Mouse (Mus musculus): ENCODE data around the gene Ano6. TPM values are rescaled to one million over a fixed set of nuclear protein-coding genes. Genes with fewer than 3 reads are reported as not detected.
A peak's percentile ranks its signal among the peaks of the same experiment; 100 is the strongest.

Gene Ano6
- polyA plus RNA-seq, 1 experiment from 2014 or later = 6.9 TPM

- Histone ChIP-seq H3K4me1 (ENCODE audit: insufficient read depth) (peaks cover 63% of the 10 kb centered on the region), H3K36me3 (replicated peaks; ENCODE audit: insufficient read depth, low read length) (no peaks in the 10 kb centered on the region), H3K27me3 (ENCODE audit: insufficient read depth, low read length) (no peaks in the 10 kb centered on the region), H3K4me3 (ENCODE audit: low read depth, low read length) (0 out of 2 replicates have a peak overlapping the region, but pooled peaks have one; percentile 9), H3K27ac (ENCODE audit: low read depth) (peak overlapping the region; percentile 87), H3K9me3 (ENCODE audit: low read length) (0 out of 2 replicates have a peak, but pooled peaks cover under 1% of the 10 kb centered on the region), H3K4me2 (ENCODE audit: low read depth, low read length) (peak overlapping the region; percentile 59), H3K9ac (replicated peaks) (peak overlapping the region; percentile 16)
- DNase-seq = peak; percentile 47
- peak; percentile 20; the same call in 1 of the 2 replicates for ATAC-seq
- WGBS (ENCODE audit: insufficient replicate concordance) = 71% methylated on average over 10 of the region's 10 CpGs
- no peak for TF ChIP-seq EP300 (IDR thresholded peaks at IDR 0.05; ENCODE audit: low read depth)
- no peak for TF ChIP-seq CTCF (IDR thresholded peaks at IDR 0.05; ENCODE audit: low read depth)
These were observed 94.3 kb downstream of the Ano6 start for GRCm38 (mm10) chr15:95884658-95885620.

- H3K4me3 ChIP-seq (ENCODE audit: low read depth, low read length) = no peak overlapping the region
- DNase-seq (no peak), ATAC-seq (peak; percentile 24; the same call in 1 of the 2 replicates)
- no peaks in the 10 kb centered on the region for H3K27me3 ChIP-seq (ENCODE audit: insufficient read depth, low read length)
- TF ChIP-seq EP300 (IDR thresholded peaks at IDR 0.05; ENCODE audit: low read depth) = no peak
- no peak for TF ChIP-seq CTCF (IDR thresholded peaks at IDR 0.05; ENCODE audit: low read depth)
- H3K36me3 ChIP-seq (replicated peaks; ENCODE audit: insufficient read depth, low read length) = no peaks in the 10 kb centered on the region
- peaks cover 54% of the 10 kb centered on the region for H3K4me1 ChIP-seq (ENCODE audit: insufficient read depth)
- H3K9me3 ChIP-seq (ENCODE audit: low read length) = 0 out of 2 replicates have a peak, but pooled peaks cover 2% of the 10 kb centered on the region
- H3K4me2 ChIP-seq (ENCODE audit: low read depth, low read length) = peak overlapping the region; percentile 44
- 76% methylated on average over 18 of the region's 18 CpGs for WGBS (ENCODE audit: insufficient replicate concordance)
- peak overlapping the region; percentile 87 for H3K27ac ChIP-seq (ENCODE audit: low read depth)
- peak overlapping the region; percentile 52 for H3K9ac ChIP-seq (replicated peaks)
These were observed 95.5 kb downstream of the Ano6 start for GRCm38 (mm10) chr15:95885953-95886820.

- Histone ChIP-seq H3K36me3 (replicated peaks; ENCODE audit: insufficient read depth, low read length) (no peaks in the 10 kb centered on the region), H3K4me2 (ENCODE audit: low read depth, low read length) (0 out of 2 replicates have a peak overlapping the region, but pooled peaks have one; percentile 16), H3K4me1 (ENCODE audit: insufficient read depth) (peaks cover 50% of the 10 kb centered on the region), H3K27me3 (ENCODE audit: insufficient read depth, low read length) (no peaks in the 10 kb centered on the region), H3K4me3 (ENCODE audit: low read depth, low read length) (no peak overlapping the region), H3K27ac (ENCODE audit: low read depth) (peak overlapping the region; percentile 87), H3K9ac (replicated peaks) (peak overlapping the region; percentile 12; the same call in 1 of the 2 replicates), H3K9me3 (ENCODE audit: low read length) (0 out of 2 replicates have a peak, but pooled peaks cover 2% of the 10 kb centered on the region)
- TF ChIP-seq EP300 (IDR thresholded peaks at IDR 0.05; ENCODE audit: low read depth) (peak; percentile 33; the same call in 1 of the 2 replicates), CTCF (IDR thresholded peaks at IDR 0.05; ENCODE audit: low read depth) (no peak)
- ATAC-seq (peak; percentile 63), DNase-seq (no peak)
- WGBS (ENCODE audit: insufficient replicate concordance) = 14% methylated on average over 5 of the region's 5 CpGs
These were observed 96.7 kb downstream of the Ano6 start for GRCm38 (mm10) chr15:95887365-95887764.

GRCm38 (mm10) chr15:95888556-95888955 is 97.9 kb downstream of the Ano6 start:
- H3K27me3 ChIP-seq (ENCODE audit: insufficient read depth, low read length) = no peaks in the 10 kb centered on the region
- H3K4me3 ChIP-seq (ENCODE audit: low read depth, low read length) = no peak overlapping the region
- no peak overlapping the region for H3K4me2 ChIP-seq (ENCODE audit: low read depth, low read length)
- ATAC-seq = no peak
- H3K36me3 ChIP-seq (replicated peaks; ENCODE audit: insufficient read depth, low read length) = no peaks in the 10 kb centered on the region
- H3K27ac ChIP-seq (ENCODE audit: low read depth) = peak overlapping the region; percentile 20
- TF ChIP-seq EP300 (IDR thresholded peaks at IDR 0.05; ENCODE audit: low read depth) = no peak
- TF ChIP-seq CTCF (IDR thresholded peaks at IDR 0.05; ENCODE audit: low read depth) = no peak
- DNase-seq = no peak
- 69% methylated on average over 5 of the region's 5 CpGs for WGBS (ENCODE audit: insufficient replicate concordance)
- no peak overlapping the region for H3K9ac ChIP-seq (replicated peaks)
- H3K4me1 ChIP-seq (ENCODE audit: insufficient read depth) = peaks cover 38% of the 10 kb centered on the region
- H3K9me3 ChIP-seq (ENCODE audit: low read length) = 0 out of 2 replicates have a peak, but pooled peaks cover 2% of the 10 kb centered on the region

- DNase-seq (no peak), ATAC-seq (no peak)
- no peak for TF ChIP-seq CTCF (IDR thresholded peaks at IDR 0.05; ENCODE audit: low read depth)
- TF ChIP-seq EP300 (IDR thresholded peaks at IDR 0.05; ENCODE audit: low read depth) = no peak
- Histone ChIP-seq H3K27ac (ENCODE audit: low read depth) (no peak overlapping the region), H3K27me3 (ENCODE audit: insufficient read depth, low read length) (no peaks in the 10 kb centered on the region), H3K9me3 (ENCODE audit: low read length) (0 out of 2 replicates have a peak, but pooled peaks cover 2% of the 10 kb centered on the region), H3K9ac (replicated peaks) (no peak overlapping the region), H3K4me1 (ENCODE audit: insufficient read depth) (peaks cover 24% of the 10 kb centered on the region), H3K4me3 (ENCODE audit: low read depth, low read length) (no peak overlapping the region), H3K36me3 (replicated peaks; ENCODE audit: insufficient read depth, low read length) (no peaks in the 10 kb centered on the region), H3K4me2 (ENCODE audit: low read depth, low read length) (no peak overlapping the region)
- WGBS (ENCODE audit: insufficient replicate concordance) = 81% methylated on average over 5 of the region's 5 CpGs
These were observed 99.7 kb downstream of the Ano6 start for GRCm38 (mm10) chr15:95890368-95890767.
